Mouse (Mus musculus): ENCODE data around the gene Tph1.

The Tph1 gene

GRCm38 (mm10) chr7:46648431-46649140 lies 23.8 kb downstream of the Tph1 start:
- DNase-seq = no peak

DNA sequence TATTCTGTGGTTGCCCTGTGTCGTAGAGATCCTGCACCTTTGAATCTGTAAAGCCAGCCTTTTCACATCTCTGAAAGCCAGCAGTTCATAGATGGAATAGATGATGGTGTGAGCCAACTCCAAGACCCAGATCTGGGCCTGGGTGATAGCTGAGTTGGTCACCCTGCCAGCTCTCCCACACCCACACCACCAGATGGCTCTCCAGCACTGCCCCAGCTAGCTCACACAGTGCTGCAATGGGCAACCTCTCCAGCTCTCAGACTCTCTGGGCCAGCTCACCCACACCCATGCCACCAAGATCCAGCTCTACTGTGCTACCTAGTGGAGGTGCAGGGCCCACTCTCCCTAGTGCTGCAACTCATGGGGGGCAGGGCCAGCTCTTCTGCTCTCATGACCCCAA lies 29.2 kb downstream of the Tph1 start:
- DNase-seq = peak; percentile 74 to 78

DNA sequence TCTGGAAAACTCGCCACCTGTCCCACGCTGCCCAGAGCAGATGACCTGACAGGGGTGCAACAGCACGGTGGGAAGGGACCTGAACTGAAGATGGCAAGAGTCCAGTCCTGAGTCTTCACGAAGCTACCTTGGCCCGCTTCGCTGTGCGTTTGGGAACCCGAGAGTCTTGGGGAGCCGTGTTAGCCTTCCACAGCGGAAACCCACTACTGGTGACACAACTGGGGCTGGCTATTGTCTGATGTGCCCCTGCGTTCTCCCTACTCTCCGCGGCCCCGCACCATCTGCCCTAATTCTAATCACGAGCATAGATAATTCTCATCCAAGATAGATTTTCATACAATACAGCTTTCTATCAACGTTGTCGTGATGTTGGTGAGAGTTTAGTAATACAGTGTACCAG lies 32.3 kb downstream of the Tph1 start:
- DNase-seq = no peak

- peak; percentile 91 to 97 for DNase-seq
These were observed 32.7 kb downstream of the Tph1 start, which contains the start of gene Sergef for GRCm38 (mm10) chr7:46639692-46640031. Gene Sergef (minus strand): TSS chr7:46639807.

- DNase-seq = peak in 1 of 2 experiments; percentile 63
These were observed 33.2 kb downstream of the Tph1 start for GRCm38 (mm10) chr7:46638889-46639691.

DNA sequence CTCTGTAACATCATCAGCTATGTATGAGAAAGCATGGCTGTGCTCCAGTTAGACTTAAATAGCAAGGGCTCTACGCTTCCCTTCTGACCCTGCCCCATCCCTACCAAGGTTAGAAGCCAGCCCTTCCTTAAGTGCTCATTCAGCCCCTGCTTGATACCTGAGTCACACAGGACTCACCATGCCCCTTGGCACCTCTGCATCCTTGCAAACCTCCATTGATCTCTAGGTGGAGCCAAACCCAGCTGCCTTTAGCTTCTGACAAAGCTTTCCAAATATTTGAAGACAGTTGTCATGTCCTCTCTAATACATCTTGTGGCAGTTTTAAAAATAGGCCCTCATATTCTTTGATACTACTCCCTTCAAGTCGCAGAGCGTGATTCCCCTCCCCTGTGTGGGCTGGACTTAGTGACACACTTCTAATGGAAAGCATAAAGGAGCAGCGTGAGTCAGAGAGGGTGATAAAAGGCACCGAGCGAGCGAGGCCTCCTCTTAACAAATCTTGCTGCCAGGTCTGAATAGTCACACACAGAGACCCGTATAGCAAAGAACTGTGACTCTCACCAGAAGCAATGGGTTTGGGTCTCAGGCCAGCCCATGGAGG lies 43.9 kb downstream of the Tph1 start:
- no peak for DNase-seq

DNA sequence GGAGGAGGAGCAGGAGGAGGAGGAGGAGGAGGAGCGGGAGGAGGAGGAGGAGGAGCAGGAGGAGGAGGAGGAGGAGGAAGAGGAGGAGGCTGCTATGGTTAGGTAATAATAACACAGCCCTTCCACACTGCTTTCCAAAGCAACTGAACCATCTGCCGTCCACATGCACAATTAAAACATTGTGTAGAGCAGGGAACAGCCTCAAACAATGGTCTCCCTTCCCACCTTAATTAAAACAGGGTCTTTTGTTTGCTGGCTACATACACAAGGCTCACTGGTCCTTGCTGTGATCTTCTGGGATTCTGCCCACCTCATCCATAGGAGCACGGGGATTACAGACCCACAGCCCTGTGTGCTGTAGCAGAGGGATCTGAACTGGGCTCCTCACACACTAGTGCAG lies 48.4 kb downstream of the Tph1 start:
- no peak for DNase-seq

- no peak for DNase-seq
These were observed 53.8 kb downstream of the Tph1 start for GRCm38 (mm10) chr7:46618416-46619110.

DNA sequence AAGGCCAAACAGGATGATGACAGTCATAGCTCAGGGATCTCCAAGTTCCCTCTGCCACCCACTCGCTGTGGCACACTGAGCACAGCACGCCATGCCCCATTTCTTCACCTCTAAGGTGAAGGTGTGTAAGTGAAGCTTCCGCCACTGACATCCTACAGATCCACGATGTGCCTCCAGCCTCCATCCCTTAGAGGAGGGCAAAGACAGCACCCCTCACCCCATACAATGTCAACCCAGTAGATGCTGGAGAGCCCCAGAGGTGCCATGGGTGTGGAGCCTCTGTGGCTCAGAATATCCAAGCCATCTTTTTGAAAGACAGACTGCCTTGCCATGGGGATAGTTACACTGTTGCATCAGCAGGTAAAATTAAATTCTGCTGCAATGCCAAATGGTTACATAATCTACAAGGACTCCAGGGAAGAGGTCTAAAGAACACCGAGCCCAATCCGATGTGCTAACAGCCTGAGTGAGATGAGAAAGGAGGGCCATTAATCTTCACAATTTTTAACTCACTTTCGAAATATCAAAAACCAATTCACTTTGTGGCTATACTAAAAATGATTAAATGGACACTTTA lies 55.8 kb downstream of the Tph1 start:
- DNase-seq = no peak

- DNase-seq = no peak
These were observed 56.9 kb downstream of the Tph1 start for GRCm38 (mm10) chr7:46615256-46615977.

DNA sequence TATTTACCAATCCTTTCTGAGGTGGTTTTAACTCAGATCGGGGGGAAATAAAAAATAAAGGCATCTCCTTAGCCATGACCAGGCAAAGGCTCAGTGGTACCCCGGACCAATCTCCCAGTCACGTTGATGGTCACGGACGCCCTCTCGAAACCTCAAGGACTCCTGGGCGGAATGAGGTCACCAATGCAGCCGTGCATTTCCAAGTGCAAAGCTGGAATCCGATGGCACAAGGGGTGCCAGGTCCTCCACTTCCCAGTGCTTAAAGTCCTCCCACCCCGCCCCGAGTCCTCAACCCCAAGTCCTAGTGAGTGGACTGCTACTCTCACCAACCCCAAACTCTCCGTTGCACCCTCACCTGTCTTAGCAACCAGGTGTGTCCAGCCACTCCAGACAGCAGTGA lies 58.1 kb downstream of the Tph1 start:
- DNase-seq = no peak

- peak; percentile 62 to 65 for DNase-seq
These were observed 59.2 kb downstream of the Tph1 start for GRCm38 (mm10) chr7:46613091-46613490.

- DNase-seq = no peak
These were observed 59.9 kb downstream of the Tph1 start for GRCm38 (mm10) chr7:46612421-46612937.

- DNase-seq = peak; percentile 85 to 91
These were observed 60.4 kb downstream of the Tph1 start for GRCm38 (mm10) chr7:46611970-46612369.

DNA sequence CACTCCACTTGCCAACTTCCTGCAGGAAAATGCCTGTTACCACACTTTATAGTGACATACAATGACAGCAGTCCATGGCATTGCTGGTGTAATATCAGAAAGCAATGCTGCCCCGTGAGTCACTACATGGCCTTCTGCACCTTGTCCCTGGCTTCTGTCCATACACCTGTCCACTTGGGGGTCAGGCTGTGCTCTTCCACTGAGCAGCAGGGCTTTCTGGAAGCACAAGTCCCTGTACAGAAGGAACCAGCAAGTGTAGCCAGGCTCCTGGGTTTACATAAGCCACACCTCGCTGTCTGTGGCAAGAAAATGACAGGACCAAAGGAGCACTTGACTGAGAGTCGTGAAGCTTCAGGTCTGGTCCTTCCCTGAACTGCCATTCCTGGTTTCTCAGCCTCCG lies 63.0 kb downstream of the Tph1 start:
- peak; percentile 64 to 68 for DNase-seq

- peak; percentile 79 to 83 for DNase-seq
These were observed 64.8 kb downstream of the Tph1 start for GRCm38 (mm10) chr7:46607428-46608055.

DNA sequence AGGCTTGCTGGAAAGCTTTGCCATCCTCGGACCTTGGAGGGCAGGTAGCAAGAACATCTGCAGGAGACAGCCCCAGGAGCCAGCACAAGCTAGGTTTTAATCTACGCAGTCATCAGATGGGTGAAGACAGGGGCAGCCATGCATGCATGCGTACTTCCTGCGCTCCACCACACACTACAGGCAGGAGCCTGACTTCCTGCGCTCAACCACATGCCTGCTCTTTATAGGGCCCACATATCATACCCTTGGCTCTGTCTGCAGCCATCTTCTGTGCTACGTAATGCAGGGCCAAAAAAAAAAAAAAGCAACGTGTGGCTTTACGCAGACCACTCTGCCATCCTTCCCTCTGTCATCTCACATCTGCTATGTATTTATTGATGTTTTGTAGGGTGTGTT lies 65.3 kb downstream of the Tph1 start:
- DNase-seq = peak; percentile 21 to 55

GRCm38 (mm10) chr7:46606391-46607030 lies 65.8 kb downstream of the Tph1 start:
- peak; percentile 95 to 97 for DNase-seq

- DNase-seq = peak; percentile 93
These were observed 69.3 kb downstream of the Tph1 start for GRCm38 (mm10) chr7:46603051-46603450.

DNA sequence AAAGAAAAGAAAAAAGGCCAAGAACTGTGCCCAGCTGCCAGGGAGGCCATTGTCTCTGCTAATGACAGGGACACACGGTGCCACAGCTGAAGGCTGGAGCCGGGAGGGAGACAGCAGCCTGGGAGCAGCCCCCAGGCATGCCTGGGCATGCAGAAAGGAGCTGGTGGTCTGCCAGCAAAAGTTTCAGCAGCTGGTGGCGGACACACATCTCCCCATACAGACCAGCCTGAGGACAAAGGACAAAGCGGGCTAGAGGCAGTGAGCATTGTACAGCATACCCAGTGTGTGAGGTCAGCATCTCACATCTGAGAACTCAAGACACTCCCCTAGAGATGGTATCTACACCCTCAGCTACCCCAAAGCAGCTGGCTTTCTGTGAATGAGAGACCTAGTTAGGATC lies 70.3 kb downstream of the Tph1 start:
- DNase-seq = peak in 1 of 2 experiments; percentile 40

DNA sequence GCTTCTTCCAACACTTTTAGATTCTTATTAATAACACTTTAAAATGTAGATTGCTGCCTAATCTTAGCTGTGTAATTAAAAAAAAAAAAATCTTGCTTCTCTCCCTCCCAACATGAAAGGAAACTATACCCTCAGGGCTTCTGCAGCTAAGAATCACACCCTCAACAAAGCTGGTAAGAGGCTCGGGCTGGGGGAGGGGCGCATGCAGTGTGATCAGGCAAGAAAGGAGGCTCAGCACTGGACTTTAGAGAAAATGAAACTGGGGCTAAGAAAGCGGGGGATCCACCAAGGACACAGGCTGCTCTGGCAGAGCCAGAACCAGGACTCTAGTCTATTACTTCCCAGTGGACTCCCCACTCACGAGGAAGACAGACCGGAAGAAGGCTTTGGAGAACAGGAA lies 71.2 kb downstream of the Tph1 start:
- DNase-seq = peak in 1 of 2 experiments; percentile 40

Measured in cerebellum, adult 18-20 months (tissue).